Mouse (Mus musculus) 416B (cell line): ENCODE measurements at regions not wholly inside any gene's neighbourhood (a gene's known extent, or its start where the extent isn't known, plus 50 kb on each side); places are given as distances from the start of the nearest gene placed in this dataset.

Source experiments
- DNase-seq: peaks from one replicate; pipeline ENCODE4 v3.0.0; 2011; ENCODE audit warnings: low read depth

- no peak for DNase-seq
Measured at GRCm38 (mm10) chr15:63371328-63372023, 473.5 kb downstream of the Gsdmc2 start.

- DNase-seq, result no peak
Measured at GRCm38 (mm10) chr15:63364473-63364872, 480.5 kb downstream of the Gsdmc2 start.

- DNase-seq, result no peak
Measured at GRCm38 (mm10) chr15:63360402-63360801, 484.6 kb downstream of the Gsdmc2 start.

DNA sequence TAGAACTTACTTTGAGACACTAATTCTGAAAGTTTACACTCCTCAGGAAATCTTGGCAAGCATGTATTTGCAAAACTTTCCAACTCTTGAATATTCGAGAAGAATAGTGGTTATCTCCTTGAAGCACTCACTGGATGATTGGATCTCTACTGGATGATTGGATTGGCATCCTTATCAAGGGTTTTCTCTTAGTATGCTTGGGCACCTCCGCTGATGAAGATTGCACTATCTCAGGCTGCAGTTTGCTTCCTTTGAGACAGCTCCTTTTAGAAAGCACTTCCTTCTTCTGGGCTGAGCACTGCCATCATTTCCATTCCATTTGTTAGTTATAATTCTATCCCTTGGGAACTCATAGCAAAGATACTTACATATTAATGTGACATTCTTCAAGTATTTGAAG, 503.2 kb downstream of the Gsdmc2 start:
- peak; percentile 42 for DNase-seq

GRCm38 (mm10) chr15:63340322-63341060, 504.5 kb downstream of the Gsdmc2 start:
- peak; percentile 20 for DNase-seq

GRCm38 (mm10) chr15:63319666-63320065, 525.3 kb downstream of the Gsdmc2 start:
- DNase-seq, result no peak

DNA sequence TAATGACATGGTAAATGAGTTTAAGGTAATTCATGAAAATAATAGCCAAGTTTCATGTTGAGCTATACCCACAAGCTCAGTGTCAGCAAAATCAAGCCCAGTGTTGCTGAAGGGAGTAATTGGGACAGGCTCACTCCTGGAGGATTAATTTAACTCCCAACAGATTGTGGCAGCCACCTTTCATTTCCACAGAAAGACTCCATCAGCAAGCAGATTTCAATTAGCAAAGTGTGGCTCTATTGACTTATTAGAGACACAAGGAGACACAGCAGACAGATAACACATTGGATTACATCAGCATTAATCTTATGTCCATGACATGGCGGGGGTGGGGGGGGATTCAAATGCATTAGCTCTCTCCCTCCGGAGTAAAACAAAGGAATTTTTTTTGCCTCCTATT, 534.6 kb downstream of the Gsdmc2 start:
- DNase-seq, result no peak

GRCm38 (mm10) chr15:63299311-63299710, 545.7 kb downstream of the Gsdmc2 start:
- DNase-seq, result no peak

GRCm38 (mm10) chr15:63288534-63288933, 556.4 kb downstream of the Gsdmc2 start:
- DNase-seq, result no peak

DNA sequence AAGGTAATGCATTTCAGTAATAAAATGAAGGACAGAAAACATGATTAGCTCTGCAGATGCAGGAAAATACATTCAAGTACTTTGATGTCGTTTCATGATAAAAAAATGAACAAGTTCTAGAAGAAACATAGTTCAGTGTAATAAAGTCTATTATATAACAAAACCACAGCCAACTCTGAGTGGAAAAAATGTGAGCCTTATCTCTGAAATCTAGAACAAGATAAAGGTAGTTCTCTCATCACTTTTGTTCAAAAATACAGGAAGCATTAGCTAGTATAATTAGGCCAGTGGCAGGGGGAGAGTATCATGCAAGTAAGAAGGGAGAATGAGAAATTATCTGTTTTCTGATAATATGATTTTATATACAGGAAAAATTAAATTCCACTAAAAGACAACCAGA, 559.0 kb downstream of the Gsdmc2 start:
- peak; percentile 19 for DNase-seq

GRCm38 (mm10) chr15:63270381-63270780, 574.6 kb downstream of the Gsdmc2 start:
- DNase-seq, result peak; percentile 8

- DNase-seq, result no peak
Measured at GRCm38 (mm10) chr15:63265845-63266244, 579.1 kb downstream of the Gsdmc2 start.

- no peak for DNase-seq
Measured at GRCm38 (mm10) chr15:63255736-63256135, 589.2 kb downstream of the Gsdmc2 start.

DNA sequence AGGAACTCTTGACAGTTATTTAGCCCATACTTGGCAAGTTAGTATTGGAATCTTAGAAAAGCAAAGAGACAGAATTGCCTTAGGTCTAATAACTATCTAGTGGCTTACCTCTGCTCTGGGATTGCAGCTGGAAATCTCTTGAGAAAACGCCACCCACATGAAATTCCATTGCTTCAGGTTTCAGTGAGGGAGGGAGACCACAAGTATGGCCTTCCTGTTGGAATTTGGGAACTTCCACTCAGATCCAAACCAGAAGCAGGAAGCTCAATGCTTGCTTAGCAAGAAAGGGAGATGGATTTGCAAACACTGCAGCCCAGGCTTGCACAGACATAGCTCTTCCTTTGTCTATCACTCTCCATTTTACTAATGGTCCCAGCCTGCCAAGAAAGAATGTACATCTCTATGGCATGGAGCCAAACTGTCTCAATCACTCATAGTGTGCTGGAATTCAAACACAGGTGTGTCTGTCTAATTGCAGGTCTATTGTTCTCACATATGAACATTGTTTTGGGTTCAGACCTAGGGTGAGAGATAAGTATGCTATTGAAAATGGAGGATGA, 592.1 kb downstream of the Gsdmc2 start:
- DNase-seq, result no peak

DNA sequence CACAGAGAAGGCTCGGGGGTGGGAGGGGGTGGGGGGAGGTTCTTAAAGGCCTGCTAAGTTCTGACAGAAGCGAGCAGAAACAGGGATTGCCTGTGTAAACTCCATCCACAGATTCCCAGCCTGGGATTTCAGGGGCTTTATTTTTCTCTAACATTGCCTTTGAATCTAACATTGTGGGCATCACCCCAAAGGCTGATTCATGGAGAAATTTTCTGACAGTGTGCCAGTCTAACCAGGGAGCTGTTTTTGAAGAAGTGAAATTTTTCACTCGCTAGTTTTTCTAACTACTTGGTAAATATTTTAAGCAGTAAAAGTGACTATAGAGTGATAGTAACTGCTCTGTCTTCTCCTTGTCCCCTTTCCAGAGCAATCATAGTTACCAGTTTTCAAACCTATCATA, 606.4 kb downstream of the Gsdmc2 start:
- DNase-seq, result no peak

DNA sequence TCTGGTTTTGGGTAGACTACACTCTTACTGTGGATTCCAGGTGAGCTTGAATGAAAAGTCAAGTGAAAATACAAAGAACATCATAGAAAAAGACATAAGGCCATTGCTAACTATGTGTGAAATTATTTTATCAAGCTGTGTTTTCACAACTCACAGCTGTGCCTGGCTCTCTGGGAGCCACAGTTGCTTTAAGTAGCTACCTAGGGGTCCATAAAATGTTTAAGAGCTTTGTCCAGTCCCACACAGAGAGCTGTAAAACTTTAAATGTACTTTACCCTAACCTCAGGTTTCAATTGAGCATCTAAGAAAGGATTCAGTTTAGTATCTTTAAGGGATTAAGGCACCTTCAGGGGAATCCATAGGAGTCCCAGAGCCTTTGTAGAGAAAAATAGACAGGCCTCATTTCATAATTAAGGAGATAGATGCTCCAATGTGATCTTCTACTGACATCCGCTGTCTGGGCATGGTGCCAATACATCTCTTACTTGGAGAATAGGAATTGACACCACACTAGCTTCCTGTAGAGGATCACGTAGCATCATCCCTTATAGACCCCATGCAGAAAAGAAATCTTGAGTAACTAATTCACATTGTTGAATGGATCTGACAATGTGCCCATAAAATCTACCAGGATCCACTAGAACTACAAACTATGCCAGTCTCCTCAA, 626.5 kb downstream of the Gsdmc2 start:
- DNase-seq, result no peak

GRCm38 (mm10) chr15:63205150-63205549, 639.8 kb downstream of the Gsdmc2 start:
- DNase-seq, result no peak

DNA sequence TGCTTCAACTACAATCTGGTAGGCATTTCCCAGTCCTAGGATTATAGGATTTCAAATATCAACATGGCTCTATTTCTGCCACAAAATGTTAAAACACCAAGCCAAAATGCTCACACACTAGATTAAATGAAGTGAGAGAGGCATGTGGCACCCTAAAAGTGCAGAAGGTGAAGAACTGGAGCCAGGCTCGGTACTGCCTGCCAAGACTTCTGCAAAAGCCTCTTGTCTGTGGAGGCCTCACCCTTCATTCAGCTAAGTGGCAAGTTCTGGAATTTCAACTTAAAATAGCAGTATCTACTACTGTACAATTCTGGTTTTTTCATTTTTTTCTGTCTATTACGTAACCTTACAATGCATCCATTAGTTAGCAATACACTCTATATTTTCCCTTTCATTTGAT, 649.9 kb downstream of the Gsdmc2 start:
- no peak for DNase-seq

DNA sequence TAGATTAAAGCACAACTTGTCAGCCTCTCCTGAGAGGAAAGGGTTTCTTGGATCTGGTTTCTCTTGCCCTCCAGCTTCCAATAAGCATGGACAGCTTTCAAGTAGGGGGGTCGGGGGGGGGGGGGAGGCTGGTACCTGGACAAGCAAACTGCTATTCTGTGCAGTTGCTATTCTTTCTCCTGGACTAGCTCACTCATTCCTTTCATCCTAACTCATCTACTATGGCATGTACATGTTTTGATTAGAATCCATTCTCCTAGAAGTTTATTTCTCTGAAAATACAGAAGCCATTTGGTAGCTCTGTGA, 650.5 kb downstream of the Gsdmc2 start:
- DNase-seq, result no peak

GRCm38 (mm10) chr15:63193617-63194491, 651.1 kb downstream of the Gsdmc2 start:
- DNase-seq, result no peak

GRCm38 (mm10) chr15:63191731-63192130, 653.2 kb downstream of the Gsdmc2 start:
- no peak for DNase-seq

DNA sequence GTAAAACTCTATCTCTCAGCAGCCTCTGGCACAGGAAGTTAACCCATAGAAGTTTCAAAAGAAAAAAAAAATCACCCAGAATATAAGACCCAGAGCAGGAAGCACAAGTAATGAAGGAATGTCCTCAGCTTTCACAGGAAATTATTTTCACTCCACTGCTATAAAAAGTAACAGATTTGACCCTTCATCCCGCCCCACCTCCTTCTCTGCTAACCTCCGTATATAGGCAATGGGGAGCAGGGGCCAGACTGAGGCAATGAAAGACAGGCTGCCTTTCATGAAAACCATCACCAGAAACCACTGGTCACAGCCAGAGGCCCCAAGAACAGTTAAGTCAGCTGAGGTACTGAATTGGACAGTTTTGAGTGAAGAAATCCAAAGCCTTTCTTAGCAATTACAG, 654.9 kb downstream of the Gsdmc2 start:
- no peak for DNase-seq
